Mouse (Mus musculus): ENCODE results near the gene Abca4. TPM values are rescaled to one million over a fixed set of nuclear protein-coding genes. Genes with fewer than 3 reads are reported as not detected.
"Not testable (repeated sequence)": the region's sequence is repeated elsewhere in the genome, so short reads cannot be mapped to it uniquely, and the experiment has no call there.

Abca4 gene
- polyA plus RNA-seq, 1 experiment from 2014 or later: 1.9 TPM

DNA sequence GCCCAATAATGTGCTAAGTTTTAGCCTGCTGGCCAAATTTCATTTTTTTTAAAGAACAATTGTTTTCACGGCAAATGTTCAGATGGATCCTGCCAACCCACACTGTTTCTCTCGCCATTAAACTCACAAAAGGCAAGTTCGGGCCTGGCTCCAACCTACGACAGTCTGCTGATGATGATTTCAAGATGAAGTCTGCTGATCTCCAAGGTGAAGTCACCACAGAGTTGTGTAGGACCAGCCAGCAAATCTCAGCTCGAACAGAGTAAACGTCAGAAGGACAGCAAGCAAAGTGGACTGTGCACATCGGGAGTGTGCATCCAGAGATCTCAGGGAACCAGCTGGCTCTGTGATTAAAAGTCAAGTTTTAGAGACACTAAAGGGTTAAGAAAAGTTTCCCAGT, 166.6 kb downstream of the Abca4 start:
- WGBS: 94% methylated on average over 7 of the region's 7 CpGs
- 0 out of 2 replicates have a peak overlapping the region, but pooled peaks have one; percentile 1 for H3K27ac ChIP-seq (replicated peaks)
- no peaks in the 10 kb centered on the region for H3K36me3 ChIP-seq (replicated peaks)
- no peaks in the 10 kb centered on the region for H3K9me3 ChIP-seq
- no peak overlapping the region for H3K4me3 ChIP-seq
- no peaks in the 10 kb centered on the region; the same call in 1 of the 2 replicates for H3K4me1 ChIP-seq
- no peak for DNase-seq (ENCODE audit: low spot score)
- no peaks in the 10 kb centered on the region for H3K27me3 ChIP-seq (replicated peaks; ENCODE audit: low read depth, poor library complexity, severe bottlenecking)

DNA sequence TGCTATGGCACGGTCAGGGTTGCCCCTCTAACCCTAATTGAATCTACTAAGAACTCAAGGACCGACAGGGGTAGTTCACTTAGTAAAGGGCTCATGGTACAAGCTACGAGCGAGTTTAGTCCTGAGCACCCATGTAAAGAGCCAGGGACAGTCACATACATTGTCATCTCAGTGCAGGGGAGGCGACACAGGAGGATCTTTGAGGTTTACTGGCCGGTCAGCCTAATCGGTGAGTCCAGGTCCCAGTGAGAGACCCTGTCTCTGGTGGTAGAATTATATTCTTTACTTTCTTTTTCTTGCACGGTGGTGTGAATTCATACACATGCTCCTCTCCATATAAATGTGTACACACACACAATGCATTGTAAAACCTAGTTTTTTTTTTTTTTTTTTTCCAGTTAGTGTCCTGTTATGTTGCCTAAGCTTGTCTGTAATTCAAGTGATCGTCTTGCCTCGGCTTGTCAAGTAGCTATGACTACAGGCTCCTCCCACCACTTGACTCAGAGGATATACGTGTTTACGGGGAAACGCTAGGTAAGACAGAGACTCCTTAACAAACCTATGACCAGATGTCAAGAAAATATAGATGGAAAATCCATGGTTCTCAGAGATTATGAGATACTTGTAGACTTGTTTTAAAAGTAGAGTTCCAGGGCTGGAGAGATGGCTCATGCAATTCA, 167.3 kb downstream of the Abca4 start:
- DNase-seq (ENCODE audit: low spot score): no peak
- no peaks in the 10 kb centered on the region for H3K27me3 ChIP-seq (replicated peaks; ENCODE audit: low read depth, poor library complexity, severe bottlenecking)
- no peaks in the 10 kb centered on the region for H3K36me3 ChIP-seq (replicated peaks)
- H3K4me1 ChIP-seq: no peaks in the 10 kb centered on the region; the same call in 1 of the 2 replicates
- no peak overlapping the region for H3K27ac ChIP-seq (replicated peaks)
- H3K9me3 ChIP-seq: no peaks in the 10 kb centered on the region
- 81% methylated on average over 13 of the region's 13 CpGs for WGBS
- no peak overlapping the region for H3K4me3 ChIP-seq

GRCm38 (mm10) chr3:122221240-122222036, 177.2 kb downstream of the Abca4 start:
- WGBS: 93% methylated on average over 3 of the region's 3 CpGs
- Histone ChIP-seq H3K9me3 (no peaks in the 10 kb centered on the region), H3K27me3 (replicated peaks; ENCODE audit: low read depth, poor library complexity, severe bottlenecking) (no peaks in the 10 kb centered on the region), H3K27ac (replicated peaks) (no peak overlapping the region), H3K4me1 (no peaks in the 10 kb centered on the region), H3K36me3 (replicated peaks) (no peaks in the 10 kb centered on the region), H3K4me3 (no peak overlapping the region)
- DNase-seq (ENCODE audit: low spot score): no peak

DNA sequence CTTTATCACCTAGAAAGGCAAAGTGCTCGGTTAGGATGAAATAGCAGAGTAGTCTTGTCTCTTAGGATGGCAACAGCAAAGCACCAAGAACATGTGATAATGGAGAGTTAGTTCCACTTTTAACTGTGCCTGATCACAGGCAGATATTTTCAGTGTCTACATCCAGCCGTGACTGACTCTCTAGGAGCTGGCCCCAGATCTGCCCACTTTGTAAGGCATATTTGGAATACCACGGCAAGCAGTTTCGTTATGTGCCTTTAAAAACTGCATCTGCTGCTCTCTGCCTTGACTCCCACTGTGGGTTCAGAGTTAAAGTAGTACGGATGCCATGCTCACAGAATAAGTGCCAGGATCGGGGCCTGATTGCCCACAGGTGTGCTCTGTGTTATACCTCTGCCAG, 182.7 kb downstream of the Abca4 start:
- H3K4me3 ChIP-seq; H3K36me3 ChIP-seq (replicated peaks); H3K27ac ChIP-seq (replicated peaks); DNase-seq (ENCODE audit: low spot score); H3K4me1 ChIP-seq; H3K27me3 ChIP-seq (replicated peaks; ENCODE audit: low read depth, poor library complexity, severe bottlenecking); H3K9me3 ChIP-seq: not testable (repeated sequence)
- WGBS: 79% methylated on average over 6 of the region's 6 CpGs

Other genes starting within 250 kb of the Abca4 start
- gene Abcd3, start 229.1 kb upstream of the Abca4 start, polyA plus RNA-seq (2016; fragmentation: Nextera tagmentation; extraction: Ambion mirVana): 40.1 and 44.0 TPM in 2 replicates
- 40.9 and 46.9 TPM in 2 replicates for gene Arhgap29, start 91.9 kb upstream of the Abca4 start, polyA plus RNA-seq (2016; fragmentation: Nextera tagmentation; extraction: Ambion mirVana)
- 36.9 and 39.9 TPM in 2 replicates for gene Gclm, start 201.1 kb downstream of the Abca4 start, polyA plus RNA-seq (2016; fragmentation: Nextera tagmentation; extraction: Ambion mirVana)
- gene Dnttip2, start 229.9 kb downstream of the Abca4 start, polyA plus RNA-seq (2016; fragmentation: Nextera tagmentation; extraction: Ambion mirVana): 97.3 and 100 TPM in 2 replicates
- gene Bcar3, start 249.7 kb downstream of the Abca4 start, polyA plus RNA-seq (2016; fragmentation: Nextera tagmentation; extraction: Ambion mirVana): 9.3 and 10.1 TPM in 2 replicates